Mouse (Mus musculus): ENCODE data around the gene Serpina7.

DNA sequence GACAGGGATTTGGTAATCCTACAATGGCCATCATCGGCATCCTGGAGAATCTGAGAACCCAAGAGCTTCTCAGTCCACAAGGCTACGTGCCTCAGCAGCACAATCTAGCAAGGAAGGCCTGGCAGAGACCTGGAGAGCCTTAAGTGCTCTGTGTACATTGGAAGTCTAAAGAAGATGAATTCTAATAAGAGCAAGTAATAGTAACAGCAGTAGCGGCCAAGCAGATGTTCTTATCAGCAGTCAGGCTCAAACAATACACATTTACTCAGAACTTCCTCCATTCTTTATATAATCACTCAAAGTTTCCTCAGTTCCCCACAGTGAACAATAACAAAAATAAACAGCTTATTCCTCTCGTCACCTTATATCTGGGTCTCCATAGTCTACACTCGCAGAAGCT, 21.0 kb downstream of the Serpina7 start:
- TF ChIP-seq HCFC1 (IDR thresholded peaks at IDR 0.05; ENCODE audit: low read depth, low read length), result no peak
- no peak for TF ChIP-seq CTCF (conservative IDR thresholded peaks at IDR 0.05 in 1 of 2, IDR thresholded peaks at IDR 0.05 in 1 of 2; ENCODE audit: low read depth in 2 of 2, low read length in 2 of 2)
- TF ChIP-seq POLR2A (IDR thresholded peaks at IDR 0.05; ENCODE audit: low read depth, low read length), result no peak
- no peak for TF ChIP-seq E2F4 (IDR thresholded peaks at IDR 0.05; ENCODE audit: insufficient replicate concordance, low read depth, low read length)
- no peak for TF ChIP-seq MAZ (IDR thresholded peaks at IDR 0.05; ENCODE audit: low read depth, low read length)
- no peak for TF ChIP-seq PAX5 (IDR thresholded peaks at IDR 0.05; ENCODE audit: low read length)
- TF ChIP-seq MEF2A (IDR thresholded peaks at IDR 0.05; ENCODE audit: borderline replicate concordance, low read depth, low read length), result no peak
- no peak for TF ChIP-seq ZC3H11A (IDR thresholded peaks at IDR 0.05; ENCODE audit: low read depth, low read length)
- TF ChIP-seq MAFK (IDR thresholded peaks at IDR 0.05; ENCODE audit: insufficient replicate concordance, low read length), result no peak
- TF ChIP-seq JUND (conservative IDR thresholded peaks at IDR 0.05; ENCODE audit: low read depth, low read length), result no peak
- TF ChIP-seq USF1 (IDR thresholded peaks at IDR 0.05; ENCODE audit: low read depth, low read length), result no peak
- TF ChIP-seq USF2 (conservative IDR thresholded peaks at IDR 0.05; ENCODE audit: low read depth, low read length), result no peak
- TF ChIP-seq ZNF384 (IDR thresholded peaks at IDR 0.05; ENCODE audit: low read depth, low read length), result no peak

All from CH12.LX (cell line).